Mouse (Mus musculus): ENCODE results near the gene Mmp24.
A peak's percentile ranks its signal among the peaks of the same experiment; 100 is the strongest.
"Not testable (repeated sequence)": the region's sequence is repeated elsewhere in the genome, so short reads cannot be mapped to it uniquely, and the experiment has no call there.

Gene Mmp24

GRCm38 (mm10) chr2:155814829-155815228 lies 39.7 kb downstream of the Mmp24 start:
- no peak for DNase-seq (ENCODE audit: low spot score)

GRCm38 (mm10) chr2:155816179-155816578 lies 41.0 kb downstream of the Mmp24 start:
- DNase-seq (ENCODE audit: low spot score), result no peak

- DNase-seq (ENCODE audit: low spot score), result no peak
These were observed 42.4 kb downstream of the Mmp24 start for GRCm38 (mm10) chr2:155817301-155818245.

- peak; percentile 96 for DNase-seq (ENCODE audit: low spot score)
These were observed 43.7 kb downstream of the Mmp24 start for GRCm38 (mm10) chr2:155818596-155819391.

- DNase-seq (ENCODE audit: low spot score), result no peak
These were observed 44.1 kb downstream of the Mmp24 start, which contains the start of gene BC029722 for GRCm38 (mm10) chr2:155819392-155819448. BC029722 (minus strand) TSS chr2:155819426.

GRCm38 (mm10) chr2:155819449-155820251 lies 44.5 kb downstream of the Mmp24 start:
- no peak for DNase-seq (ENCODE audit: low spot score)

- no peak for DNase-seq (ENCODE audit: low spot score)
These were observed 45.6 kb downstream of the Mmp24 start for GRCm38 (mm10) chr2:155820779-155821178.

- DNase-seq (ENCODE audit: low spot score), result no peak
These were observed 48.6 kb downstream of the Mmp24 start for GRCm38 (mm10) chr2:155823722-155824121.

GRCm38 (mm10) chr2:155825904-155826629 lies 50.9 kb downstream of the Mmp24 start:
- DNase-seq (ENCODE audit: low spot score), result no peak

GRCm38 (mm10) chr2:155826630-155827424 lies 51.7 kb downstream of the Mmp24 start, which contains the start of gene Eif6:
Eif6 (minus strand) TSS chr2:155826925.
- DNase-seq (ENCODE audit: low spot score), result peak; percentile 91

GRCm38 (mm10) chr2:155830841-155831240 lies 55.7 kb downstream of the Mmp24 start:
- no peak for DNase-seq (ENCODE audit: low spot score)

- no peak for DNase-seq (ENCODE audit: low spot score)
These were observed 56.2 kb downstream of the Mmp24 start for GRCm38 (mm10) chr2:155831302-155831701.

GRCm38 (mm10) chr2:155832087-155832486 lies 56.9 kb downstream of the Mmp24 start:
- not testable (repeated sequence) for DNase-seq (ENCODE audit: low spot score)

- no peak for DNase-seq (ENCODE audit: low spot score)
These were observed 59.6 kb downstream of the Mmp24 start, which contains the start of gene Fam83c for GRCm38 (mm10) chr2:155834732-155835131. Fam83c (minus strand) TSS chr2:155834854.

- no peak for DNase-seq (ENCODE audit: low spot score)
These were observed 62.8 kb downstream of the Mmp24 start for GRCm38 (mm10) chr2:155837961-155838360.

- DNase-seq (ENCODE audit: low spot score), result no peak
These were observed 63.8 kb downstream of the Mmp24 start for GRCm38 (mm10) chr2:155838961-155839360.

- no peak for DNase-seq (ENCODE audit: low spot score)
These were observed 71.8 kb downstream of the Mmp24 start for GRCm38 (mm10) chr2:155846930-155847329.

- peak; percentile 79 for DNase-seq (ENCODE audit: low spot score)
These were observed 73.1 kb downstream of the Mmp24 start for GRCm38 (mm10) chr2:155848291-155848690.

GRCm38 (mm10) chr2:155849464-155849863 lies 74.3 kb downstream of the Mmp24 start:
- DNase-seq (ENCODE audit: low spot score), result no peak

- DNase-seq (ENCODE audit: low spot score), result no peak
These were observed 75.0 kb downstream of the Mmp24 start for GRCm38 (mm10) chr2:155850120-155850519.

- no peak for DNase-seq (ENCODE audit: low spot score)
These were observed 77.4 kb downstream of the Mmp24 start for GRCm38 (mm10) chr2:155852536-155852935.

All from lung, postnatal 25 days (tissue).